Mouse (Mus musculus): ENCODE results near the gene Pdzd3.

DNA sequence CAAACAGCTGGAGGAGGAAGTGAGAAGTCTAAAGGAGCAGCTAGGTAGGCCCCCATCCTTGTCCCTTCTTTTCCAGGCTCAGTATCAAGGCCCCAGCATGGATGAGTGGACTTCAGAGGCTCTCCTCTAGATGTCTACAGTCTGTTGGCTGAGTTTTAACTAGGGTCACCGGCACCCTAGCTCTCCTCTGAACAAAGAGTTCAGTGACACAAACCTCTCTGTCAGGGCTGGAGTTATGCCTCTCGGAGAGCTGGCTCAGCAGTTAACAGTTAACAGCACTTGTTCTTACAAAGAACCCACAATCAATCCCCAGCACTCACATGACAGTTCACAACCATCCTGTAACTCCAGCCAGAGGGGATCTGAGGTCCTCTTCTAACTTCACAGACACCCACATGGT lies 7.7 kb downstream of the Pdzd3 start:
- TF ChIP-seq CTCF (IDR thresholded peaks at IDR 0.05; ENCODE audit: insufficient read depth, low read length) (no peak), POLR2A (IDR thresholded peaks at IDR 0.05; ENCODE audit: borderline replicate concordance, extremely low read depth, low read depth, low read length) (no peak)
